Mouse (Mus musculus) kidney, postnatal 10 days (tissue): ENCODE measurements around the gene Nanog.
"Not testable (repeated sequence)": the region's sequence is repeated elsewhere in the genome, so short reads cannot be mapped to it uniquely, and the experiment has no call there.

Experiments used
- DNase-seq: peaks from one replicate; pipeline ENCODE4 v3.0.0; 2021; ENCODE audit warnings: mixed read lengths

Gene Nanog

GRCm38 (mm10) chr6:122703251-122703650, 4.0 kb upstream of the Nanog start:
- DNase-seq, result no peak

GRCm38 (mm10) chr6:122703706-122704105, 3.6 kb upstream of the Nanog start:
- DNase-seq, result no peak

- DNase-seq, result no peak
These were observed 900 bp upstream of the Nanog start for GRCm38 (mm10) chr6:122706337-122706840.

GRCm38 (mm10) chr6:122708826-122709225, 1.5 kb downstream of the Nanog start:
- DNase-seq, result no peak

GRCm38 (mm10) chr6:122711455-122711854, 4.2 kb downstream of the Nanog start:
- no peak for DNase-seq

GRCm38 (mm10) chr6:122713116-122713515, 5.8 kb downstream of the Nanog start:
- DNase-seq, result not testable (repeated sequence)

- DNase-seq, result no peak
These were observed 7.5 kb downstream of the Nanog start for GRCm38 (mm10) chr6:122714707-122715365.

GRCm38 (mm10) chr6:122715886-122716285, 8.6 kb downstream of the Nanog start:
- DNase-seq, result no peak

GRCm38 (mm10) chr6:122718224-122718623, 10.9 kb downstream of the Nanog start:
- DNase-seq, result not testable (repeated sequence)

GRCm38 (mm10) chr6:122719942-122720341, 12.7 kb downstream of the Nanog start:
- DNase-seq, result peak; percentile 85

GRCm38 (mm10) chr6:122739952-122740351, 32.7 kb downstream of the Nanog start:
- DNase-seq, result peak; percentile 85

GRCm38 (mm10) chr6:122741460-122742227, 34.4 kb downstream of the Nanog start:
- no peak for DNase-seq

- peak; percentile 42 for DNase-seq
These were observed 35.1 kb downstream of the Nanog start for GRCm38 (mm10) chr6:122742228-122742899.

- DNase-seq, result no peak
These were observed 36.1 kb downstream of the Nanog start for GRCm38 (mm10) chr6:122743353-122743752.

GRCm38 (mm10) chr6:122744505-122745249, 37.4 kb downstream of the Nanog start:
- DNase-seq, result no peak

- DNase-seq, result no peak
These were observed 43.3 kb downstream of the Nanog start for GRCm38 (mm10) chr6:122750579-122750978.

GRCm38 (mm10) chr6:122755913-122756312, 48.6 kb downstream of the Nanog start:
- no peak for DNase-seq

GRCm38 (mm10) chr6:122758732-122759131, 51.4 kb downstream of the Nanog start:
- DNase-seq, result no peak

- DNase-seq, result peak; percentile 81
These were observed 53.8 kb downstream of the Nanog start for GRCm38 (mm10) chr6:122761011-122761599.

- DNase-seq, result no peak
These were observed 54.6 kb downstream of the Nanog start for GRCm38 (mm10) chr6:122761901-122762300.

GRCm38 (mm10) chr6:122762480-122762879, 55.2 kb downstream of the Nanog start:
- DNase-seq, result no peak

GRCm38 (mm10) chr6:122762952-122763700, 55.8 kb downstream of the Nanog start:
- no peak for DNase-seq
